Mouse (Mus musculus) midbrain, embryonic 14.5 days (tissue): ENCODE measurements around the gene Eml1. TPM values are rescaled to one million over a fixed set of nuclear protein-coding genes. Genes with fewer than 3 reads are reported as not detected.

Experiments
- ATAC-seq: fragments of 200-750 bp; cut with Nextera tagmentation; 2 replicates; pipeline ENCODE4 v1.8.0; 2017; ENCODE audit warnings: moderate number of reproducible peaks, moderate library complexity; ENCODE audit not compliant: low FRiP score, low TSS enrichment
- DNase-seq: peaks from one replicate; pipeline ENCODE4 v3.0.0-alpha.2; 2015
- H3K27ac ChIP-seq: fragments of 300-500 bp; sonication (generic); replicated peaks from 2 replicates; pipeline ENCODE4 v1.5.1; 2014; ENCODE audit warnings: mild to moderate bottlenecking, low read depth, low read length, moderate library complexity
- H3K27me3 ChIP-seq: fragments of 300-500 bp; sonication (generic); 2 replicates; pipeline ENCODE4 v1.6.1; 2014; ENCODE audit warnings: low read length, control low read depth, mixed read lengths; ENCODE audit not compliant: control insufficient read depth, insufficient read depth
- H3K36me3 ChIP-seq: fragments of 300-500 bp; sonication (generic); 2 replicates; pipeline ENCODE4 v1.6.1; 2014; ENCODE audit warnings: low read length, control low read depth; ENCODE audit not compliant: control insufficient read depth, insufficient read depth
- H3K4me1 ChIP-seq: fragments of 300-500 bp; sonication (generic); 2 replicates; pipeline ENCODE4 v1.6.1; 2014; ENCODE audit warnings: mild to moderate bottlenecking, antibody characterized with exemption, low read length, control low read depth; ENCODE audit not compliant: control insufficient read depth, insufficient read depth
- H3K4me2 ChIP-seq: fragments of 300-500 bp; sonication (generic); 2 replicates; pipeline ENCODE4 v1.6.1; 2014; ENCODE audit warnings: mild to moderate bottlenecking, low read length, moderate library complexity
- H3K4me3 ChIP-seq: fragments of 300-500 bp; sonication (generic); replicated peaks from 2 replicates; pipeline ENCODE4 v1.5.1; 2014; ENCODE audit warnings: low read depth, low read length
- H3K9ac ChIP-seq: fragments of 300-500 bp; sonication (generic); replicated peaks from 2 replicates; pipeline ENCODE4 v1.6.1; 2014; ENCODE audit warnings: mild to moderate bottlenecking, low read length, moderate library complexity
- H3K9me3 ChIP-seq: fragments of 300-500 bp; sonication (generic); 2 replicates; pipeline ENCODE4 v1.6.1; 2016; ENCODE audit warnings: low read length, control low read depth, mixed read lengths; ENCODE audit not compliant: control insufficient read depth
- WGBS: fragments of 180-500 bp; shearing (Covaris S2); extraction: QIAGEN DNeasy Blood & Tissue Kit; methylation state at CpG from one replicate; pipeline ENCODE4 v1.1.7; 2014; 5-methylcytosine and 5-hydroxymethylcytosine counted together
- polyA plus RNA-seq: library from polyadenylated mRNA; unstranded; fragments of >200 nt; fragmentation: Nextera tagmentation; extraction: Ambion mirVana; gene quantifications from 2 replicates; pipeline ENCODE4 v1.2.1, GENCODE M21; 2014

Gene Eml1
- polyA plus RNA-seq, 1 experiment from 2014 or later = 49.3 TPM

GRCm38 (mm10) chr12:108564910-108565506 is 194.3 kb downstream of the Eml1 start:
- peak overlapping the region; percentile 40 for H3K4me2 ChIP-seq
- no peaks in the 10 kb centered on the region for H3K27me3 ChIP-seq
- H3K4me1 ChIP-seq = peaks cover 25% of the 10 kb centered on the region
- ATAC-seq (peak; percentile 57; the same call in 1 of the 2 replicates), DNase-seq (peak; percentile 66)
- H3K9ac ChIP-seq = peak overlapping the region; percentile 37
- no peaks in the 10 kb centered on the region; the same call in 1 of the 2 replicates for H3K36me3 ChIP-seq
- peak overlapping the region; percentile 75 for H3K27ac ChIP-seq
- no peaks in the 10 kb centered on the region for H3K9me3 ChIP-seq
- 5% methylated on average over 12 of the region's 12 CpGs for WGBS
- H3K4me3 ChIP-seq = no peak overlapping the region

DNA sequence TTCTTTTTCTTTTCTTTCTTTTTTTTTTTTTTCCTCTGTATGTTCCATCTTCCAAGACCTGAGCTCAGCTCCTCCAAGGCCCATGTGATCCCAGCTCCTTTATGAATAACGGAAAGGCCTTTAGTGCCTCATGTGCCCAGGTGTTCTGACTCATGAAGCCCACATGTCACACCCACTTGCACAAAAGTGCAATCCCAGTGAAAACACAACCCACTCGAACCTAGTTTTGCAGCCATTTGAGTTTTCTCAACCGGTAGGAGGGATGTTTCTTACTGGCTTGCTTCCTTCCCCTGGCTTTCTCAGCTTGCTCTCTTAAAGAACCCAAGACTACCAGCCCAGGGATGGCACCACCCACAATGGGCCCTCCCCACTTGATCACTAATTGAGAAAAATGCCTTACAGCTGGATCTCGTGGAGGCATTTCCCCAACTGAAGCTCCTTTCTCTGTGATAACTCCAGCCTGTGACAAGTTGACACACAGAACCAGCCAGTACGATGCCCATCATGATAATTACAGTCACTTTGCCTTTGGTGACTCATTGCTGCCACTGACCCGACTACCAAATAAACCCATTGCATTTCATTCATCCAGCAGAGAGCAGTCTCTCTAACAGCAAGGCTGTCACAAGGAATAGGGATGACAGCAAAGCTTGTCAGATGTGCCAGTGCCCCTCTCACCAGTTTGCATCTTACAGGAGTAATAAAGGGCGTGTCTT is 208.6 kb downstream of the Eml1 start:
- H3K4me3 ChIP-seq = no peak overlapping the region
- DNase-seq (no peak), ATAC-seq (no peak)
- H3K9me3 ChIP-seq = no peaks in the 10 kb centered on the region
- no peaks in the 10 kb centered on the region for H3K4me1 ChIP-seq
- peaks cover 19% of the 10 kb centered on the region for H3K36me3 ChIP-seq
- no peak overlapping the region for H3K27ac ChIP-seq
- no peak overlapping the region for H3K4me2 ChIP-seq
- no peak overlapping the region for H3K9ac ChIP-seq
- H3K27me3 ChIP-seq = no peaks in the 10 kb centered on the region
- 85% methylated on average over 7 of the region's 7 CpGs for WGBS

DNA sequence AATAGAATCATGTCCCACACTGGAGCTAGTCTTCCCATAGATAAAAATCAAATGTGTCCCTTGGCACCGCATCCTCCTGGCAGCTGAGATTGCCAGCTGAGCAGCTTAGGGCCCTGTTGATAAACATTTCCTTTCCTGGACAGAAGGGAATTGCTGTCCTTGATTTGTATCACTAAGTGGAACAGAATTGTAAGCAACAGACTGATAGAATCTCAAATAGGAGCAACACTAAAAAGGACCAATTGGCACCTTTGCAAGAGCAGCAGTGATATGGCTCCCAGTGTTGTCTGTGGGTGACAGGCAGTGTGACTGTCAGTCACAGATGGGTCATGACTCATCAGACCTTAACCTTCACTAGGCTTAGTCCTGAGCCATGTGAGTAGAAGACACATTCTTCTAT is 213.0 kb downstream of the Eml1 start:
- ATAC-seq = no peak
- no peak overlapping the region for H3K27ac ChIP-seq
- H3K4me2 ChIP-seq = no peak overlapping the region
- H3K4me1 ChIP-seq = no peaks in the 10 kb centered on the region
- 94% methylated on average over 1 of the region's 1 CpGs for WGBS
- H3K9me3 ChIP-seq = no peaks in the 10 kb centered on the region
- no peak for DNase-seq
- no peaks in the 10 kb centered on the region for H3K27me3 ChIP-seq
- H3K4me3 ChIP-seq = no peak overlapping the region
- peaks cover 16% of the 10 kb centered on the region; the same call in 1 of the 2 replicates for H3K36me3 ChIP-seq
- H3K9ac ChIP-seq = no peak overlapping the region

Other genes starting within 250 kb of the Eml1 start
- 75.5 and 93.3 TPM in 2 replicates for gene Setd3, start 191.6 kb upstream of the Eml1 start, polyA plus RNA-seq
- 6.0 and 7.4 TPM in 2 replicates for gene Ccnk, start 191.4 kb upstream of the Eml1 start, polyA plus RNA-seq
- 20.9 and 22.3 TPM in 2 replicates for gene Ccdc85c, start 95.5 kb upstream of the Eml1 start, polyA plus RNA-seq
- 1.3 and 1.6 TPM in 2 replicates for gene Hhipl1, start 64.7 kb upstream of the Eml1 start, polyA plus RNA-seq
- 12.4 and 14.3 TPM in 2 replicates for gene Cyp46a1, start 36.6 kb upstream of the Eml1 start, polyA plus RNA-seq
- 280 and 314 TPM in 2 replicates for gene Evl, start 183.8 kb downstream of the Eml1 start, polyA plus RNA-seq